Mouse (Mus musculus) R1 (cell line): ENCODE results near the gene Galntl6.
A peak's percentile ranks its signal among the peaks of the same experiment; 100 is the strongest.

Experiments used
- DNase-seq: peaks from one replicate; pipeline ENCODE4 v3.0.0-alpha.2; 2018; ENCODE audit warnings: low read depth, low spot score

The Galntl6 gene

GRCm38 (mm10) chr8:58258577-58259315 is 653.7 kb downstream of the Galntl6 start:
- no peak for DNase-seq

- DNase-seq: no peak
These were observed 658.8 kb downstream of the Galntl6 start for GRCm38 (mm10) chr8:58253620-58254019.

GRCm38 (mm10) chr8:58244830-58245229 is 667.6 kb downstream of the Galntl6 start:
- DNase-seq: no peak

GRCm38 (mm10) chr8:58234220-58234619 is 678.2 kb downstream of the Galntl6 start:
- peak; percentile 41 for DNase-seq

- no peak for DNase-seq
These were observed 683.7 kb downstream of the Galntl6 start for GRCm38 (mm10) chr8:58228725-58229124.

- DNase-seq: no peak
These were observed 694.6 kb downstream of the Galntl6 start for GRCm38 (mm10) chr8:58217885-58218284.

- DNase-seq: no peak
These were observed 722.7 kb downstream of the Galntl6 start for GRCm38 (mm10) chr8:58189694-58190093.

GRCm38 (mm10) chr8:58146961-58147360 is 765.5 kb downstream of the Galntl6 start:
- peak; percentile 8 for DNase-seq

- DNase-seq: no peak
These were observed 825.7 kb downstream of the Galntl6 start for GRCm38 (mm10) chr8:58086733-58087132.

GRCm38 (mm10) chr8:58084931-58085330 is 827.5 kb downstream of the Galntl6 start:
- no peak for DNase-seq

- no peak for DNase-seq
These were observed 830.7 kb downstream of the Galntl6 start for GRCm38 (mm10) chr8:58081715-58082114.

GRCm38 (mm10) chr8:58074611-58075010 is 837.8 kb downstream of the Galntl6 start:
- no peak for DNase-seq

GRCm38 (mm10) chr8:58073733-58074132 is 838.7 kb downstream of the Galntl6 start:
- no peak for DNase-seq

- DNase-seq: no peak
These were observed 880.2 kb downstream of the Galntl6 start for GRCm38 (mm10) chr8:58032271-58032670.

- DNase-seq: no peak
These were observed 886.9 kb downstream of the Galntl6 start for GRCm38 (mm10) chr8:58025558-58025957.

- no peak for DNase-seq
These were observed 887.3 kb downstream of the Galntl6 start for GRCm38 (mm10) chr8:58025094-58025493.

GRCm38 (mm10) chr8:58023426-58024176 is 888.8 kb downstream of the Galntl6 start:
- no peak for DNase-seq

GRCm38 (mm10) chr8:57989428-57990171 is 922.8 kb downstream of the Galntl6 start:
- no peak for DNase-seq

GRCm38 (mm10) chr8:57977372-57977771 is 935.1 kb downstream of the Galntl6 start:
- no peak for DNase-seq

- DNase-seq: no peak
These were observed 938.3 kb downstream of the Galntl6 start for GRCm38 (mm10) chr8:57974093-57974492.

- DNase-seq: no peak
These were observed 939.6 kb downstream of the Galntl6 start for GRCm38 (mm10) chr8:57972832-57973231.

GRCm38 (mm10) chr8:57966676-57967075 is 945.8 kb downstream of the Galntl6 start:
- DNase-seq: peak; percentile 44
